Mouse (Mus musculus) ES-Bruce4 (cell line): ENCODE results near the gene A030005K14Rik.

ENCODE experiments used
- CTCF ChIP-seq: IDR thresholded peaks from one replicate; pipeline ENCODE4 v1.8.1; 2011; ENCODE audit warnings: low read depth, low read length
- POLR2A ChIP-seq: IDR thresholded peaks from one replicate; pipeline ENCODE4 v1.8.1; 2011; ENCODE audit warnings: low read length; ENCODE audit not compliant: insufficient read depth

- TF ChIP-seq CTCF (no peak), POLR2A (no peak)
These were observed at the start of gene A030005K14Rik for GRCm38 (mm10) chr1:83059278-83059677.
